Mouse (Mus musculus) lung, embryonic 16.5 days (tissue): ENCODE results near the gene Ap5z1. TPM values are rescaled to one million over a fixed set of nuclear protein-coding genes. Genes with fewer than 3 reads are reported as not detected.

Source experiments
- ATAC-seq: fragments of 200-750 bp; cut with Nextera tagmentation; 2 replicates; pipeline ENCODE4 v1.8.0; 2017; ENCODE audit warnings: low read depth, mild to moderate bottlenecking, moderate library complexity
- H3K27ac ChIP-seq: fragments of 300-500 bp; sonication (generic); 2 replicates; pipeline ENCODE4 v1.5.1; 2014; ENCODE audit warnings: mild to moderate bottlenecking, control low read depth, low read length
- H3K27me3 ChIP-seq: fragments of 300-500 bp; sonication (generic); 2 replicates; pipeline ENCODE4 v1.6.1; 2014; ENCODE audit warnings: low read depth, low read length, mixed read lengths; ENCODE audit not compliant: control insufficient read depth, insufficient read depth
- H3K36me3 ChIP-seq: fragments of 300-500 bp; sonication (generic); 2 replicates; pipeline ENCODE4 v1.6.1; 2014; ENCODE audit warnings: low read length; ENCODE audit not compliant: control insufficient read depth, insufficient read depth
- H3K4me1 ChIP-seq: fragments of 300-500 bp; sonication (generic); replicated peaks from 2 replicates; pipeline ENCODE4 v1.6.1; 2014; ENCODE audit warnings: low read length, mixed read lengths; ENCODE audit not compliant: control insufficient read depth, insufficient read depth
- H3K4me2 ChIP-seq: fragments of 300-500 bp; sonication (generic); 2 replicates; pipeline ENCODE4 v1.6.1; 2014; ENCODE audit warnings: low read depth, low read length, control low read depth
- H3K4me3 ChIP-seq: fragments of 300-500 bp; sonication (generic); 2 replicates; pipeline ENCODE4 v1.5.1; 2014; ENCODE audit warnings: mild to moderate bottlenecking, low read length, control low read depth
- H3K9ac ChIP-seq: fragments of 300-500 bp; sonication (generic); 2 replicates; pipeline ENCODE4 v1.6.1; 2014; ENCODE audit warnings: low read length, control low read depth
- H3K9me3 ChIP-seq: fragments of 300-500 bp; sonication (generic); 2 replicates; pipeline ENCODE4 v1.6.1; 2016; ENCODE audit warnings: low read length; ENCODE audit not compliant: control insufficient read depth
- WGBS: fragments of 180-500 bp; shearing (Covaris S2); extraction: QIAGEN DNeasy Blood & Tissue Kit; methylation state at CpG from one replicate; pipeline ENCODE4 v1.1.7; 2014; 5-methylcytosine and 5-hydroxymethylcytosine counted together
- polyA plus RNA-seq: library from polyadenylated mRNA; unstranded; fragments of >200 nt; fragmentation: Nextera tagmentation; extraction: Ambion mirVana; gene quantifications from 2 replicates; pipeline ENCODE4 v1.2.1, GENCODE M21; 2015

The Ap5z1 gene
- polyA plus RNA-seq, 1 experiment from 2014 or later, result 10.3 TPM

DNA sequence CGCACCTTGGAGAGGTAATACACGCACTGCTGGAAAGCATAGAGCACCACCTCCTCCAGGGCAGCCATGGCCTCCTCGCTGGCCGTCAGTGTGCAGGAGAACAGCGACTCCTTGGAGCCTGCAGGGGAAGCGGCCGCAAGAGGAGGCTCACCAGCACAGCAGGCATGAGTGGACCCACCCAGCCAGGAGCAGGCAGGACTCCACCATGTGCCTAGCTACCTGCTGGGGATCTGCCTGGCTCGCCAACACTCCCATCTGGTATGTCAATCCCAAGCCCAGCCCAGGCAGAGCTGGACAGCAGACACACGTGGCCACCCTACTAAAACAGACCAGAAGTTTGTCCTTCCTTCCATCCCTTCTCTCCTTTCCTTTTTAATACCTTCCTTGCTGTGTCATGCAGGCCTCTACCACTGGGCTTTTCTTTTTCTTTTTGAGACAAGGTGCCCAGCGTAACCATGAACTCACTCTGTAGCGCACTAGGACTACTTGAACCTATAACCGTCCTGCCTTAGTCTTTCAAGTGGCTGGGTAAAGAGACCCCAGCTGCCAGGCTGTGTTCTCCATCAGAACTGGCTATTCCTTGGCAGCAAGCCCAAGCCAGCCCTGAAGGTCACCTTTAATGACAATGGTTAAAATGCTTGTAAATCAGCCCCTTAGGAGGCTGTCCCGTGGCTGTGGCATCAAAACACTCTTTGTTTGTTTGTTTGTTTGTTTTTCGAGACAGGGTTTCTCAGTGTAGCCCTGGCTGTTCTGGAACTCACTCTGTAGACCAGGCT is 31.8 kb downstream of the Ap5z1 start:
- H3K27me3 ChIP-seq, result no peaks in the 10 kb centered on the region
- H3K4me3 ChIP-seq, result no peak overlapping the region
- no peak for ATAC-seq
- peaks cover 2% of the 10 kb centered on the region; the same call in 1 of the 2 replicates for H3K4me1 ChIP-seq
- WGBS, result 43% methylated on average over 14 of the region's 14 CpGs
- H3K4me2 ChIP-seq, result no peak overlapping the region
- no peaks in the 10 kb centered on the region for H3K9me3 ChIP-seq
- no peak overlapping the region for H3K27ac ChIP-seq
- no peaks in the 10 kb centered on the region for H3K36me3 ChIP-seq
- no peak overlapping the region for H3K9ac ChIP-seq

DNA sequence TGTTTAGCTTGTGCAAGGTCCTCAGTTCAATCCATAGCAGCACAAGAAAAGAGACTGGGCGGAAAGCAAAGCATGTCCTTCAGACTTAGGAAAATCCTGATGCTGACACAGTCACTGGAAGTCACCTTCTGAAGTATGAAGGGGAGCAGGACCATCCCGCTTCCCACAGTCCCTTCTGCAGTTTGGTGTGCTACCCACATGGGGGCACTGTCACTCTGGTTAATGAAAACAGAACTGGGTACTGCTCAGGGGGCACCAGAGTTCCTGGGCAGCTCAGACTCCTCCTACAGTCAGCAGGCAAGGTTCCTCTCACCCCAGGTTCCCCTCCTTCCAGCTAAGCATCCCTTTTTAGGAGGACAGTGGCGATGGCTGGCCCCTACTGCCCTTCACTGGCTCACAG is 35.2 kb downstream of the Ap5z1 start:
- ATAC-seq, result no peak
- WGBS, result 43% methylated on average over 3 of the region's 3 CpGs
- no peak overlapping the region for H3K9ac ChIP-seq

DNA sequence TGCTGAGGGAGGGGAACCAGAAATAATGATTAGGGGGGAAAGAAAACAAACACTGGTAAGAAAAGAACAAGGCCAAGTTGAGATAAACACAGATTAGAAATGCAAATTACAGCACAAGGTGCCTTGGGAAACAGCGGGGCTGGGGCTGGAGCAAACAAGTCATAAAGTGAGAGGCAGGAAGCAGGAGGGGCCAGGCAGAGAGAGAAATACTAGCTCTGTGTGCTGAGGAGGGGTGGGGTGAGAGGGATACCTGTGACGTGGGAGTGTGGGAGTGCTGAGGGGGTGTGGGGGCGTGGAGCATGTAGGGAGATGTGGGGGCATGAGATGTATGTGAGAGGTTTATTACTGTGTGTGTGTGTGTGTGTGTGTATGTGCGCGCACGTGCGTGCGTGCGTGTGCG is 37.2 kb downstream of the Ap5z1 start:
- ATAC-seq, result no peak
- H3K4me3 ChIP-seq, result no peak overlapping the region
- 69% methylated on average over 10 of the region's 10 CpGs for WGBS
- no peaks in the 10 kb centered on the region for H3K4me1 ChIP-seq
- no peak overlapping the region for H3K9ac ChIP-seq
- no peaks in the 10 kb centered on the region for H3K27me3 ChIP-seq
- no peak overlapping the region for H3K27ac ChIP-seq
- no peaks in the 10 kb centered on the region for H3K36me3 ChIP-seq
- H3K4me2 ChIP-seq, result no peak overlapping the region
- H3K9me3 ChIP-seq, result no peaks in the 10 kb centered on the region

More for the DNA sequence above, 35.2 kb downstream of the Ap5z1 start:
- no peak overlapping the region for H3K4me2 ChIP-seq
- no peaks in the 10 kb centered on the region for H3K9me3 ChIP-seq
- H3K27ac ChIP-seq, result no peak overlapping the region
- H3K27me3 ChIP-seq, result no peaks in the 10 kb centered on the region
- H3K4me3 ChIP-seq, result no peak overlapping the region
- H3K4me1 ChIP-seq, result peaks cover 2% of the 10 kb centered on the region; the same call in 1 of the 2 replicates
- no peaks in the 10 kb centered on the region for H3K36me3 ChIP-seq

DNA sequence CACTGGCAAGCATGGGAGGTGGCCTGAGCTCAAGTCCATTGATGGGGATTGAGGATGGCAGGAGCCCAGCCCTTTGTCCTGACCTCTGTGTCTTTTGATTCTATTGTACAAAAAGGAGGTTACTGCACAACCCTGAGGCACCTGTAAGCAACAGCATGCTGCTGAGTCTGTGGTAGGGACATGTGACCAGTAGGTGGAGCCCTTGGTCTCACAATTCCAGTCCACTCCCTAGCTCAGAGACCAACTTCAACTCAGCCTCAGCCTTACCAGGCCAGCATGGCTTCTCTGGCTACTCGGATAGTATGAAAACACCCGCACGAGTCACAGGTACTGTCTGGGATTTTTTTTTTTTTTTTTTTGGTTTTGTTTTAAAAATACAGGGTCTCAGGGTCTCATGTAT is 38.7 kb downstream of the Ap5z1 start:
- no peak overlapping the region for H3K9ac ChIP-seq
- peak; percentile 90 for ATAC-seq
- WGBS, result 0% methylated on average over 3 of the region's 3 CpGs
- H3K4me2 ChIP-seq, result no peak overlapping the region
- no peaks in the 10 kb centered on the region for H3K36me3 ChIP-seq
- H3K4me1 ChIP-seq, result no peaks in the 10 kb centered on the region
- H3K27ac ChIP-seq, result no peak overlapping the region
- H3K27me3 ChIP-seq, result no peaks in the 10 kb centered on the region
- H3K9me3 ChIP-seq, result no peaks in the 10 kb centered on the region
- no peak overlapping the region for H3K4me3 ChIP-seq

DNA sequence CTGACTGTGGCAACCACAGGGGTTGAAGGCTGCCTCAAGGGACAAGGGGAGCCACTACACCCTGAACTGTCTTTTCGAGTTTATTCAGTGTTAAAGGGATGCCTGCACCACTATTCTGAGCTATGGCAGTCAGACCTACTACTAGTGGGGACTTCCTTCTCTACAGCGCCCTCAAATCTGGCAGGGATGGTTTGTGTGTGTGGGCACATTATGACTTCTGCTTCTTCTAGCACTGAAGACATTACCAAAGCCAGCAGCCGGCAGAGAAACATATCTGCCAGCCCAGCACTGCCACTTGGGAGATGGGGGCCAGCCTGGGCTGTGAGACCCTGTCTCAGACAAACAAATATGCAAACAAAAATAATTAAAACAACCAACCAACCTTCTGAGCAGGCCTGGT is 40.4 kb downstream of the Ap5z1 start:
- Histone ChIP-seq H3K4me1 (peaks cover 3% of the 10 kb centered on the region; the same call in 1 of the 2 replicates), H3K36me3 (no peaks in the 10 kb centered on the region), H3K9ac (no peak overlapping the region), H3K4me3 (no peak overlapping the region), H3K9me3 (no peaks in the 10 kb centered on the region), H3K27ac (no peak overlapping the region), H3K27me3 (no peaks in the 10 kb centered on the region), H3K4me2 (no peak overlapping the region)
- no peak for ATAC-seq
- 69% methylated on average over 3 of the region's 3 CpGs for WGBS

DNA sequence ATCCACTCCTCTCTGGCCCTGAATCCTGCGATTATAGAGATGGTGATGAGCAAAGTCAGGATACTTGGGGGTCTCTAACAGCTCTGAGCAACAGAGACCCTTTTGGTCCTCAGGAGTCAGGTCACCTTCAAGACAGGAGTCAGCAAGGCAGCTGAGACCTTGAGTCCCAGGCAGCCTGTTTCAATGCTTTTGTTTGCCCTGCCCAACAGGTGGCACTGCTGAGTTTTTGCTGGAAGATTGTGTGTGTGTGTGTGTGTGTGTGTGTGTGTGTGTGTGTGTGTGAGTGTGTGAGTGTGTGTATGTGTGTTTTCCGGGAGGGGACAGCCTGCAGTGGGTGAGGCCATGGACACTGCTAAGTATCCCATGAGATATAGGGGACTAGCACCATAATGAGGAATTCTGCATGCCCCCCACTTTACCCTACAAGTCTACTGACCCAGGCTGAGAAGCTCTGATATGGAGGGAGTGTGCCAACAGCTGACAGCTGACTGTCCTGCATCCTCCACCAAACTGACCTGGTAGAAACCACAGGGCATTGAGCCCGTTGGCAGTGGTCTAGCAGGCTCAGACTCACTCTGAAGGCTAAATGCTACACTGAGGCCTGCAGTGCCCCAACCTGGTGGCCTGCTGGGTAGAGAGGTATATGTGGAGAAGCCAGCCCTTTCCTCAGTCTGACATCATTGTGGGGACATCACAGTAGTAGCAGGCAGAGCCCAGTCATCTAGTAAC is 42.1 kb downstream of the Ap5z1 start:
- Histone ChIP-seq H3K9me3 (no peaks in the 10 kb centered on the region), H3K9ac (no peak overlapping the region), H3K36me3 (no peaks in the 10 kb centered on the region), H3K4me1 (peaks cover 11% of the 10 kb centered on the region), H3K27ac (no peak overlapping the region), H3K4me2 (no peak overlapping the region), H3K4me3 (no peak overlapping the region), H3K27me3 (no peaks in the 10 kb centered on the region)
- no peak for ATAC-seq
- 64% methylated on average over 3 of the region's 3 CpGs for WGBS

DNA sequence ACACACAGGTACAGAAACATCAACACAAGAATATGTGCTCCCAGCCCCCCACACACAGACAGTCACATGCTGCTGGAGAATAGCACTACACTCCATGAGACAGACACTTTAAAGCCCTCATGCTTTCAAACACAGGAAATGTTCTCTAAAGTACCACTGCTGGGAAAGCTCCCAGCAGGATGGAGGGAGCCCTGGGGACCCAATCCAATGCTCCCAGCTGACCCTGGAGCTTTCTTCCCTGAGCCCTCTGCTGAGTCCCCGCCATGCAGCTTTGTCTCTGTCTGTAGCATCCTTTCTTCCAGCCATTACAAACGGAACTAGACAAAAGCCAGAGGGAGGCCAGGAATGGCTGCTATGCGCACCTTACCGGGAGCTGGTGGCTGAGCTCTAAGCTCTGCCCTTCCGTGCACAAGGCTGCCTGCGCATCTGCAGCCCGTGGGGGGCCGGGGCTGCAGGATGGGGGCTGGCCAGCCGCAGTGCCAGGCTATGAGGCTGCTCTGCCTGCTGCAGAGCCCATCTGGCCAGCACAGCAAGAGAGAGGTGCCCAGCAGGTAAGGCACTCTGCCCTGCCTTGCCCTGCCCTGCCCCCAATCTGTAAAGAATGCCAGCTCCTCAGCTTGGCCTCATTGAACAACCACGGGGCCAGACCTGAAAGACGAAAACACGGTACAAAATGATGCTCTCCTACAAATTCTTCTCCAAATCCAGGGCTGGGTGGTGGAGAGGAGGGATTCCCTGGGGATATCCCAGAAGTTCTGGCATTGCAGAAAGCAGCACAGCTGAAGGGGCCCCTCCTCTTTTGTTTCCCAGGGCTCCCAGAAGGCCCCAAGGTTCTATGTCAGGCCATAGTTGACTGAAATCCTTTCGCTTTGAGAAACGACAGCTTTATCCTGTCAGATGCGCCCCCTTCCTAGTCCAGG is 45.7 kb downstream of the Ap5z1 start:
- Histone ChIP-seq H3K27me3 (no peaks in the 10 kb centered on the region), H3K4me1 (peaks cover 11% of the 10 kb centered on the region), H3K4me2 (no peak overlapping the region), H3K9me3 (no peaks in the 10 kb centered on the region), H3K9ac (peak overlapping the region; percentile 25; the same call in 1 of the 2 replicates), H3K27ac (no peak overlapping the region), H3K36me3 (no peaks in the 10 kb centered on the region), H3K4me3 (no peak overlapping the region)
- WGBS, result 28% methylated on average over 15 of the region's 15 CpGs
- ATAC-seq, result peak; percentile 38; the same call in 1 of the 2 replicates

DNA sequence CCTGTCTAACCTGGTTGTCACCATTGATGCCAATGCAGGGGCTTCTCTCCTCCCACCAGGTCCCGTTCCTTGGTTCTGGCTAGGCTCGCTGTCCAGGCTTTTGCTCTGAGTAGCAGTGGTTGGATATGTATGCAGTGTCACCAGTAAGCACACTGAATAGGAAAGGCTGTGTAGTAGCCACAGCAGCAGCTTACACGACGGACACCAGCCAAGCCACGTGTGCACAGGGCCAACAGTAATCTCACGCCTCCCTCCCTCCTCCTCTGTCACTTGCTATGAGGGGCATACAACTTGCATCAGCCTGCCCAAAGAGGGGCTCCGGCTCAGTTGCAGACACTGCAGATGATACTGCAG is 46.3 kb downstream of the Ap5z1 start:
- 46% methylated on average over 7 of the region's 7 CpGs for WGBS
- Histone ChIP-seq H3K9ac (no peak overlapping the region), H3K36me3 (no peaks in the 10 kb centered on the region), H3K4me3 (no peak overlapping the region), H3K27me3 (no peaks in the 10 kb centered on the region), H3K27ac (no peak overlapping the region), H3K9me3 (no peaks in the 10 kb centered on the region), H3K4me1 (peaks cover 11% of the 10 kb centered on the region), H3K4me2 (no peak overlapping the region)
- no peak for ATAC-seq

DNA sequence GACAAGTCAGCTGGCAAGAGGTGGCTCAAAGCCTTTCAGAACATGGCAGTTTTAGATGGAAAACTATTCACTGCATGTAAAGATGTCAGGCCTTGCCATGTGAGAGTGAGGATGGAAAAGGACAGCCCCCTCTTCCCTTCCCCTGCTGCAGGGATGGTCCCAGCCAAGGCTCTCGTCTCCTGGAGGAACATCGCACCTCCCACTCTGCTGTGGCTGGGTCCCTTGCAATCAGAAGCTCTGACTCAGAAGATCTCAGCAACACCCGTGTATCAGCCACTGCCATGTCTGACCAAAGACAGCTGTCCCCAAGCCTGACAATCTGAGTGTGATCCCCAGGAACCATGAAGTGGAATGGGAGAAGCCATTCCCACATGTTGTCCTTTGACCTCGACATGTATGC is 48.4 kb downstream of the Ap5z1 start:
- Histone ChIP-seq H3K4me3 (no peak overlapping the region), H3K36me3 (no peaks in the 10 kb centered on the region), H3K9ac (no peak overlapping the region), H3K27me3 (no peaks in the 10 kb centered on the region), H3K9me3 (no peaks in the 10 kb centered on the region), H3K4me1 (peaks cover 16% of the 10 kb centered on the region), H3K4me2 (no peak overlapping the region), H3K27ac (no peak overlapping the region)
- no peak for ATAC-seq
- 57% methylated on average over 4 of the region's 4 CpGs for WGBS
